Mouse (Mus musculus) heart, adult 2 months (tissue): ENCODE measurements at regions not wholly inside any gene's neighbourhood (a gene's known extent, or its start where the extent isn't known, plus 50 kb on each side); places are given as distances from the start of the nearest gene placed in this dataset.

Source experiments
- CTCF ChIP-seq: fragments of 200-600 bp; IDR thresholded peaks from 2 replicates; pipeline ENCODE4 v1.8.1; 2022; ENCODE audit warnings: antibody characterized with exemption, mild to moderate bottlenecking, moderate library complexity
- EP300 ChIP-seq: fragments of 200-500 bp; IDR thresholded peaks from 2 replicates; pipeline ENCODE4 v1.6.1; 2011; ENCODE audit warnings: low read depth, low read length, control low read depth; ENCODE audit not compliant: insufficient read depth
- POLR2A ChIP-seq: fragments of 200-500 bp; IDR thresholded peaks from 2 replicates; pipeline ENCODE4 v1.6.1; 2011; ENCODE audit warnings: mild to moderate bottlenecking, low read depth, low read length, control low read depth; ENCODE audit not compliant: insufficient read depth

DNA sequence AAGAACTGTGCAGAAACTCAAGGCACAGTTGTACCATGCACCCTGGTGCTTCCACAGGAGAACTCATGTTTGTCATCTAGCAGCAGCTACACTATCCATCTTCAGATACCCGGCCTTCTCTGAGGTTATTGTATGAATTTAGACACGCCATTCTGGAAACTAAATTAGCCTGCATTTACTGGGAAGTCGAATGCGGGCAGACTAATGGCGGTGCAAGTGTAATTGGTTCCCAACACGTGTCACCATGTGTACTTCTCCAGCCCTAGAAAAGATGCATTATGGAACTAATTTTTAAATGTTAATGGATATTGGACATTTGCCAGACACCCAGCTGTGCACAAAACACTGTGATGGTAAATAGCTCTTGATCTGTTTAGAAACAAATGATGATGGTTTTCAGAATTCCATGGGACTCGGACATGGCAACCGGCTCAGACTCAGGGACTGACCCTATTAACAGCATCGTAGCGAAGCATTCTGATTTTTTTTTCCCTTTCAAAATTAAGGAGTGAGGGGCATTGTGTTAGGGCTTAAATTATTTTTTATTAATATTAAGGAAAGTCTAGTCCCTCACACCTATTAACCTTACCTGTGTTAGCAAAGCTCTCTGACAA, 259.6 kb downstream of the Ptbp2 start:
- TF ChIP-seq POLR2A = no peak
- no peak for TF ChIP-seq CTCF
- no peak for TF ChIP-seq EP300
